Mouse (Mus musculus): ENCODE results near the gene 1700011L22Rik. TPM values are rescaled to one million over a fixed set of nuclear protein-coding genes. Genes with fewer than 3 reads are reported as not detected.
A peak's percentile ranks its signal among the peaks of the same experiment; 100 is the strongest.

1700011L22Rik gene
- total RNA-seq, 2 experiments from 2014 or later: not detected

- H3K27ac ChIP-seq: no peak overlapping the region
- DNase-seq (ENCODE audit: low spot score in 2 of 2): no peak
- no peak for TF ChIP-seq CTCF (conservative IDR thresholded peaks at IDR 0.05)
- no peak overlapping the region for H3K4me3 ChIP-seq
Measured at GRCm38 (mm10) chr8:79274940-79275339, 26.6 kb upstream of the 1700011L22Rik start.

GRCm38 (mm10) chr8:79273776-79274175 lies 25.4 kb upstream of the 1700011L22Rik start:
- no peak for DNase-seq (ENCODE audit: low spot score in 2 of 2)
- H3K4me3 ChIP-seq: no peak overlapping the region
- TF ChIP-seq CTCF (conservative IDR thresholded peaks at IDR 0.05): no peak
- no peak overlapping the region for H3K27ac ChIP-seq

GRCm38 (mm10) chr8:79272676-79273075 lies 24.3 kb upstream of the 1700011L22Rik start:
- H3K27ac ChIP-seq: no peak overlapping the region
- no peak overlapping the region for H3K4me3 ChIP-seq
- no peak for DNase-seq (ENCODE audit: low spot score in 2 of 2)
- TF ChIP-seq CTCF (conservative IDR thresholded peaks at IDR 0.05): no peak; the same call in 1 of the 2 replicates

- no peak for TF ChIP-seq CTCF (conservative IDR thresholded peaks at IDR 0.05)
- H3K4me3 ChIP-seq: no peak overlapping the region
- no peak for DNase-seq (ENCODE audit: low spot score in 2 of 2)
Measured at GRCm38 (mm10) chr8:79268921-79269320, 20.6 kb upstream of the 1700011L22Rik start.

GRCm38 (mm10) chr8:79261920-79262319 lies 13.6 kb upstream of the 1700011L22Rik start:
- TF ChIP-seq CTCF (conservative IDR thresholded peaks at IDR 0.05): no peak
- no peak for DNase-seq (ENCODE audit: low spot score in 2 of 2)
- Histone ChIP-seq H3K27ac (no peak overlapping the region), H3K4me3 (no peak overlapping the region)

More at GRCm38 (mm10) chr8:79268921-79269320, 20.6 kb upstream of the 1700011L22Rik start:
- H3K27ac ChIP-seq: no peak overlapping the region

GRCm38 (mm10) chr8:79256076-79256705 lies 7.8 kb upstream of the 1700011L22Rik start:
- TF ChIP-seq CTCF (conservative IDR thresholded peaks at IDR 0.05): no peak
- H3K27ac ChIP-seq: no peak overlapping the region
- no peak overlapping the region for H3K4me3 ChIP-seq
- DNase-seq (ENCODE audit: low spot score in 2 of 2): no peak

- Histone ChIP-seq H3K27ac (no peak overlapping the region), H3K4me3 (no peak overlapping the region)
- peak; percentile 29 to 56 for DNase-seq (ENCODE audit: low spot score in 2 of 2)
- TF ChIP-seq CTCF (conservative IDR thresholded peaks at IDR 0.05): no peak
Measured at GRCm38 (mm10) chr8:79253742-79254141, 5.4 kb upstream of the 1700011L22Rik start.

GRCm38 (mm10) chr8:79243422-79243821 lies 4.9 kb downstream of the 1700011L22Rik start:
- Histone ChIP-seq H3K4me3 (no peak overlapping the region), H3K27ac (no peak overlapping the region)
- no peak for DNase-seq (ENCODE audit: low spot score in 2 of 2)
- no peak for TF ChIP-seq CTCF (conservative IDR thresholded peaks at IDR 0.05)

GRCm38 (mm10) chr8:79239996-79240395 lies 8.4 kb downstream of the 1700011L22Rik start:
- Histone ChIP-seq H3K4me3 (no peak overlapping the region), H3K27ac (no peak overlapping the region)
- DNase-seq (ENCODE audit: low spot score in 2 of 2): no peak
- TF ChIP-seq CTCF (conservative IDR thresholded peaks at IDR 0.05): no peak

GRCm38 (mm10) chr8:79239320-79239719 lies 9.1 kb downstream of the 1700011L22Rik start:
- TF ChIP-seq CTCF (conservative IDR thresholded peaks at IDR 0.05): no peak
- H3K4me3 ChIP-seq: no peak overlapping the region
- H3K27ac ChIP-seq: no peak overlapping the region
- DNase-seq (ENCODE audit: low spot score in 2 of 2): no peak

- no peak overlapping the region for H3K4me3 ChIP-seq
- H3K27ac ChIP-seq: no peak overlapping the region
- no peak for TF ChIP-seq CTCF (conservative IDR thresholded peaks at IDR 0.05)
- no peak for DNase-seq (ENCODE audit: low spot score in 2 of 2)
Measured at GRCm38 (mm10) chr8:79229266-79229888, 19.0 kb downstream of the 1700011L22Rik start.

- TF ChIP-seq CTCF (conservative IDR thresholded peaks at IDR 0.05): no peak
- no peak for DNase-seq (ENCODE audit: low spot score in 2 of 2)
- H3K27ac ChIP-seq: no peak overlapping the region
- H3K4me3 ChIP-seq: no peak overlapping the region
Measured at GRCm38 (mm10) chr8:79227916-79228315, 20.5 kb downstream of the 1700011L22Rik start.

- DNase-seq (ENCODE audit: low spot score in 2 of 2): no peak
- H3K27ac ChIP-seq: no peak overlapping the region
- no peak for TF ChIP-seq CTCF (conservative IDR thresholded peaks at IDR 0.05)
- no peak overlapping the region for H3K4me3 ChIP-seq
Measured at GRCm38 (mm10) chr8:79227194-79227593, 21.2 kb downstream of the 1700011L22Rik start.

GRCm38 (mm10) chr8:79226046-79226445 lies 22.3 kb downstream of the 1700011L22Rik start:
- no peak for DNase-seq (ENCODE audit: low spot score in 2 of 2)
- Histone ChIP-seq H3K4me3 (no peak overlapping the region), H3K27ac (no peak overlapping the region)
- TF ChIP-seq CTCF (conservative IDR thresholded peaks at IDR 0.05): no peak

Data from layer of hippocampus, adult 2 months (tissue).